Comparison of ENCODE assay signal across 10 mouse cellular contexts in the genomic region with DNA sequence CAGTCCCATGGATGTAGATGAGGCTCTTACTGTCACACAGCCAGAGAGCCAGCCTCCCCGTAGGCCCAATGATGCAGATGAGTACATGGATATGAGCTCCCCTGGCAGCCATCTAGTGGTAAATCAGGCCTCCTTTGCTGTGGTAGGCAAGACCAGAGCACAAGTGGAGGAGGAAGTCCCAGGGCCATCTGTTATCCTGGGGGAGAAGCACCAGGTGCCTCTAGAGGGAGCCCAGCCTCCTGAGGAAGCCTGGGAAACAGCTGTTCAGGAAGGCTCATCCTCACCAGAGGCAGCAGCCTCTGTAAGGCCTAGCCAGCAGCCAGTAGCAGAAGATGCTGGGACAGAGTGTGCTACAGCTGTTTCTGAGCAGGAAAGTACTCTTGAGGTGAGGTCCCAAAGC. TPM values are rescaled to one million over a fixed set of nuclear protein-coding genes. Genes with fewer than 3 reads are reported as not detected.
DNase-seq lines count a peak whose midpoint lies in the region; ATAC-seq and TF ChIP-seq lines count a peak whose summit lies in the region.
"Had no signal": no experiment of that assay in that cellular context is flagged by ENCODE, and none has a peak within 500 bp of the region (broad histone marks: within the 10 kb centered on the region; RNA-seq: fewer than 3 reads in every experiment).

No protein-coding gene starts in this region.

- no peaks in the 10 kb centered on the region for H3K4me1 ChIP-seq in lung, postnatal 0 days (ENCODE audit: insufficient read depth, low read depth, low read length)
- no peaks in the 10 kb centered on the region for H3K4me1 ChIP-seq in limb, embryonic 15.5 days
- H3K4me1 ChIP-seq: forebrain, embryonic 15.5 days had no signal

- H3K4me2 ChIP-seq in lung, postnatal 0 days (replicated peaks; ENCODE audit: low read depth, low read length) = no peak overlapping the region
- no peak overlapping the region for H3K4me2 ChIP-seq in limb, embryonic 15.5 days
- H3K4me2 ChIP-seq: forebrain, embryonic 15.5 days had no signal

- H3K36me3 ChIP-seq in lung, postnatal 0 days (ENCODE audit: insufficient read depth, low read length) = peaks cover 22% of the 10 kb centered on the region
- H3K36me3 ChIP-seq in limb, embryonic 15.5 days = peaks cover 83% of the 10 kb centered on the region

- peak; percentile 11 for DNase-seq in gastrocnemius, adult 2 months
- DNase-seq in gastrocnemius, postnatal 36 days = no peak
- no peak for DNase-seq in lung, postnatal 0 days (ENCODE audit: low spot score)
- no peak for DNase-seq in lung, postnatal 10 days
- DNase-seq in NIH3T3 (ENCODE audit: low read depth) = peak; percentile 43
- no peak for DNase-seq in urinary bladder, postnatal 14 days (ENCODE audit: low spot score)
- no peak for DNase-seq in gastrocnemius, postnatal 25 days

- 50% methylated on average over 1 of the region's 1 CpGs for WGBS in lung, postnatal 0 days
- 58% methylated on average over 1 of the region's 1 CpGs for WGBS in limb, embryonic 15.5 days

- H3K27ac ChIP-seq in gastrocnemius, adult 2 months = no peak overlapping the region
- H3K27ac ChIP-seq in lung, postnatal 0 days (ENCODE audit: low read length) = no peak overlapping the region
- no peak overlapping the region for H3K27ac ChIP-seq in limb, embryonic 15.5 days
- H3K27ac ChIP-seq: forebrain, embryonic 15.5 days had no signal

- peak; percentile 28; the same call in 1 of the 2 replicates for TF ChIP-seq CTCF in gastrocnemius, adult 2 months (IDR thresholded peaks at IDR 0.05)
- peak; percentile 46 for TF ChIP-seq CTCF in lung, postnatal 0 days (IDR thresholded peaks at IDR 0.05)

- H3K4me3 ChIP-seq in gastrocnemius, adult 2 months = no peak overlapping the region
- H3K4me3 ChIP-seq in lung, postnatal 0 days (ENCODE audit: low read depth, low read length) = no peak overlapping the region
- H3K4me3 ChIP-seq in limb, embryonic 15.5 days = no peak overlapping the region
- H3K4me3 ChIP-seq: forebrain, embryonic 15.5 days had no signal

- no peak overlapping the region for H3K9ac ChIP-seq in lung, postnatal 0 days (replicated peaks; ENCODE audit: low read depth)
- H3K9ac ChIP-seq in limb, embryonic 15.5 days = no peak overlapping the region
- H3K9ac ChIP-seq: forebrain, embryonic 15.5 days had no signal

- intact Hi-C loops in gastrocnemius, adult 2 months (cut with DNase I) = no loop called here
- intact Hi-C loops in gastrocnemius, postnatal 36 days (cut with DNase I) = no loop called here

- TF ChIP-seq EP300 in lung, postnatal 0 days (IDR thresholded peaks at IDR 0.05) = no peak

- ATAC-seq in lung, postnatal 0 days = peak; percentile 28; the same call in 1 of the 2 replicates
- ATAC-seq in limb, embryonic 15.5 days (ENCODE audit: insufficient number of reproducible peaks, low FRiP score, low TSS enrichment, low read depth) = peak; percentile 23; the same call in 1 of the 2 replicates
- ATAC-seq: forebrain, embryonic 15.5 days; Patski had no signal

- no peaks in the 10 kb centered on the region for H3K9me3 ChIP-seq in lung, postnatal 0 days (ENCODE audit: low read length)
- H3K9me3 ChIP-seq in limb, embryonic 15.5 days = no peaks in the 10 kb centered on the region
- H3K9me3 ChIP-seq: forebrain, embryonic 15.5 days had no signal

- H3K27me3 ChIP-seq in lung, postnatal 0 days (replicated peaks; ENCODE audit: insufficient read depth, low read length) = no peaks in the 10 kb centered on the region
- H3K27me3 ChIP-seq in limb, embryonic 15.5 days = no peaks in the 10 kb centered on the region
- H3K27me3 ChIP-seq: forebrain, embryonic 15.5 days; Patski had no signal

RNA-seq across cellular contexts. Expression of a gene that starts 6.8 kb away (rescaled TPM):
- 1 to 10 TPM; 3.6 to 4.4 TPM for total RNA-seq in gastrocnemius, adult 2 months (2021)
- 1 to 10 TPM; 2.9 to 3.5 TPM for total RNA-seq in gastrocnemius, postnatal 36 days (2021)
- polyA plus RNA-seq in lung, postnatal 0 days (2015; fragmentation: Nextera tagmentation; extraction: Ambion mirVana) = 2.8 and 3.1 TPM in 2 replicates
- 13.0 and 15.0 TPM in 2 replicates for polyA plus RNA-seq in limb, embryonic 15.5 days (2015; fragmentation: Nextera tagmentation; extraction: Ambion mirVana)
- 1 to 10 TPM; 3.7 to 5.2 TPM for total RNA-seq in gastrocnemius, postnatal 25 days (2021)

RNA-seq across cellular contexts. Expression of a gene that starts 10.0 kb away (rescaled TPM):
- total RNA-seq in gastrocnemius, adult 2 months (2021) = 10 to 100 TPM; 29.7 to 40.0 TPM
- total RNA-seq in gastrocnemius, postnatal 36 days (2021) = 10 to 100 TPM; 34.7 to 38.6 TPM
- 292 and 298 TPM in 2 replicates for polyA plus RNA-seq in lung, postnatal 0 days (2015; fragmentation: Nextera tagmentation; extraction: Ambion mirVana)
- 811 and 833 TPM in 2 replicates for polyA plus RNA-seq in limb, embryonic 15.5 days (2015; fragmentation: Nextera tagmentation; extraction: Ambion mirVana)
- 10 to 100 TPM; 39.2 to 54.5 TPM for total RNA-seq in gastrocnemius, postnatal 25 days (2021)

RNA-seq across cellular contexts. Expression of a gene that starts 13.0 kb away (rescaled TPM):
- total RNA-seq in gastrocnemius, adult 2 months (2021) = under 1 TPM; 0.82 to 0.86 TPM
- 1 to 10 TPM; 1.6 to 2.0 TPM for total RNA-seq in gastrocnemius, postnatal 36 days (2021)
- polyA plus RNA-seq in lung, postnatal 0 days (2015; fragmentation: Nextera tagmentation; extraction: Ambion mirVana) = 21.4 and 22.9 TPM in 2 replicates
- 55.5 and 59.0 TPM in 2 replicates for polyA plus RNA-seq in limb, embryonic 15.5 days (2015; fragmentation: Nextera tagmentation; extraction: Ambion mirVana)
- 1 to 10 TPM in 1 of 2 experiments, under 1 TPM in 1; 0.74 to 1.6 TPM for total RNA-seq in gastrocnemius, postnatal 25 days (2021)

RNA-seq across cellular contexts. Expression of a gene that starts 17.3 kb away (rescaled TPM):
- 1 to 10 TPM; 3.9 to 7.9 TPM for total RNA-seq in gastrocnemius, adult 2 months (2021)
- total RNA-seq in gastrocnemius, postnatal 36 days (2021) = 1 to 10 TPM; 5.1 to 5.2 TPM
- polyA plus RNA-seq in lung, postnatal 0 days (2015; fragmentation: Nextera tagmentation; extraction: Ambion mirVana) = 23.4 and 25.4 TPM in 2 replicates
- 24.8 and 28.8 TPM in 2 replicates for polyA plus RNA-seq in limb, embryonic 15.5 days (2015; fragmentation: Nextera tagmentation; extraction: Ambion mirVana)
- 1 to 10 TPM; 4.8 to 8.0 TPM for total RNA-seq in gastrocnemius, postnatal 25 days (2021)

RNA-seq across cellular contexts. Expression of a gene that starts 25.1 kb away (rescaled TPM):
- 10 to 100 TPM; 45.4 to 50.9 TPM for total RNA-seq in gastrocnemius, adult 2 months (2021)
- 10 to 100 TPM; 44.0 to 44.1 TPM for total RNA-seq in gastrocnemius, postnatal 36 days (2021)
- polyA plus RNA-seq in lung, postnatal 0 days (2015; fragmentation: Nextera tagmentation; extraction: Ambion mirVana) = 106 and 117 TPM in 2 replicates
- polyA plus RNA-seq in limb, embryonic 15.5 days (2015; fragmentation: Nextera tagmentation; extraction: Ambion mirVana) = 60.2 and 70.9 TPM in 2 replicates
- 10 to 100 TPM; 41.0 to 46.3 TPM for total RNA-seq in gastrocnemius, postnatal 25 days (2021)

Comparison
In these comparisons a context has a peak if more than half of its experiments do, and no peak if none do; other contexts are left out.
1. DNase-seq: peak in gastrocnemius, adult 2 months (single experiment) and NIH3T3 (single experiment); none in gastrocnemius, postnatal 36 days (0 of 2), lung, postnatal 0 days (single experiment), lung, postnatal 10 days (single experiment), urinary bladder, postnatal 14 days (single experiment) and gastrocnemius, postnatal 25 days (single experiment).